Mouse (Mus musculus) left cerebral cortex, postnatal 14 days (tissue): ENCODE data around the gene Strbp. TPM values are rescaled to one million over a fixed set of nuclear protein-coding genes. Genes with fewer than 3 reads are reported as not detected.
"Not testable (repeated sequence)": the region's sequence is repeated elsewhere in the genome, so short reads cannot be mapped to it uniquely, and the experiment has no call there.

Experiments used
- DNase-seq, 2 experiments: peaks; one replicate each; pipeline ENCODE4 v3.0.0; 2021 to 2022; ENCODE audit warnings: low spot score in 2 of 2, mixed read lengths in 1 of 2
- intact Hi-C: fragments of 180-260 bp; cut with DNase I; formaldehyde crosslinking; loops from one replicate; pipeline ENCODE4 v1.15.1; 2025
- total RNA-seq, 2 experiments: library from RNA; stranded (reverse); gene quantifications; 2 replicates each; pipeline ENCODE4 v1.2.3; 2021

Gene Strbp
- total RNA-seq, 2 experiments from 2014 or later, result 234 to 237 TPM

- intact Hi-C loops, result no loop called here
- DNase-seq, result no peak
Measured at GRCm38 (mm10) chr2:37556366-37556765, 147.3 kb downstream of the Strbp start.

GRCm38 (mm10) chr2:37549346-37550012, 154.2 kb downstream of the Strbp start:
- intact Hi-C loops, result no loop called here
- no peak for DNase-seq

- intact Hi-C loops, result no loop called here
- DNase-seq, result no peak
Measured at GRCm38 (mm10) chr2:37531639-37532038, 172.0 kb downstream of the Strbp start.

GRCm38 (mm10) chr2:37530766-37531165, 172.9 kb downstream of the Strbp start:
- intact Hi-C loops, result no loop called here
- no peak for DNase-seq

GRCm38 (mm10) chr2:37529397-37529796, 174.3 kb downstream of the Strbp start:
- no peak for DNase-seq
- intact Hi-C loops, result no loop called here

GRCm38 (mm10) chr2:37527587-37527986, 176.1 kb downstream of the Strbp start:
- intact Hi-C loops, result no loop called here
- DNase-seq, result no peak

GRCm38 (mm10) chr2:37519286-37519640, 184.4 kb downstream of the Strbp start:
- intact Hi-C loops, result loop anchor here (5.0 kb wide), 1 partner anchor 253 kb away; no protein-coding TSS in a partner anchor
- DNase-seq, result no peak

GRCm38 (mm10) chr2:37518561-37519285, 184.9 kb downstream of the Strbp start:
- intact Hi-C loops, result loop anchor here (5.0 kb wide), 1 partner anchor 254 kb away; no protein-coding TSS in a partner anchor
- DNase-seq, result no peak

GRCm38 (mm10) chr2:37516922-37517462, 186.7 kb downstream of the Strbp start:
- intact Hi-C loops, result loop anchor here (5.0 kb wide), 1 partner anchor 255 kb away; no protein-coding TSS in a partner anchor
- DNase-seq, result peak; percentile 33 to 37

GRCm38 (mm10) chr2:37516030-37516710, 187.5 kb downstream of the Strbp start, which contains the start of gene Gpr21:
Gpr21 (plus strand) TSS chr2:37516332.
- no peak for DNase-seq
- intact Hi-C loops, result loop anchor here (5.0 kb wide), 1 partner anchor 256 kb away; no protein-coding TSS in a partner anchor

- intact Hi-C loops, result no loop called here
- DNase-seq, result no peak
Measured at GRCm38 (mm10) chr2:37511134-37511901, 192.3 kb downstream of the Strbp start.

GRCm38 (mm10) chr2:37505856-37506255, 197.8 kb downstream of the Strbp start:
- DNase-seq, intact Hi-C loops: not testable (repeated sequence)

- intact Hi-C loops, result no loop called here
Measured at GRCm38 (mm10) chr2:37497321-37497720, 206.3 kb downstream of the Strbp start.

GRCm38 (mm10) chr2:37488956-37489355, 214.7 kb downstream of the Strbp start:
- intact Hi-C loops, result no loop called here
- no peak for DNase-seq

More at GRCm38 (mm10) chr2:37497321-37497720, 206.3 kb downstream of the Strbp start:
- DNase-seq, result no peak

GRCm38 (mm10) chr2:37486408-37486807, 217.3 kb downstream of the Strbp start:
- intact Hi-C loops, result no loop called here
- DNase-seq, result no peak

- intact Hi-C loops, result no loop called here
- DNase-seq, result peak; percentile 50 to 55
Measured at GRCm38 (mm10) chr2:37485370-37485769, 218.3 kb downstream of the Strbp start.

- DNase-seq, result no peak
- intact Hi-C loops, result loop anchor here (5.0 kb wide), 2 partner anchors 67 to 102 kb away; no protein-coding TSS in a partner anchor
Measured at GRCm38 (mm10) chr2:37484165-37484564, 219.5 kb downstream of the Strbp start.

GRCm38 (mm10) chr2:37480039-37480438, 223.6 kb downstream of the Strbp start:
- DNase-seq, result no peak
- intact Hi-C loops, result loop anchor here (5.0 kb wide), 2 partner anchors 63 to 98 kb away; no protein-coding TSS in a partner anchor

GRCm38 (mm10) chr2:37479559-37479958, 224.1 kb downstream of the Strbp start:
- intact Hi-C loops, result no loop called here
- DNase-seq, result no peak
